Mouse (Mus musculus): ENCODE results near the gene Nucb2.

Nucb2 gene

DNA sequence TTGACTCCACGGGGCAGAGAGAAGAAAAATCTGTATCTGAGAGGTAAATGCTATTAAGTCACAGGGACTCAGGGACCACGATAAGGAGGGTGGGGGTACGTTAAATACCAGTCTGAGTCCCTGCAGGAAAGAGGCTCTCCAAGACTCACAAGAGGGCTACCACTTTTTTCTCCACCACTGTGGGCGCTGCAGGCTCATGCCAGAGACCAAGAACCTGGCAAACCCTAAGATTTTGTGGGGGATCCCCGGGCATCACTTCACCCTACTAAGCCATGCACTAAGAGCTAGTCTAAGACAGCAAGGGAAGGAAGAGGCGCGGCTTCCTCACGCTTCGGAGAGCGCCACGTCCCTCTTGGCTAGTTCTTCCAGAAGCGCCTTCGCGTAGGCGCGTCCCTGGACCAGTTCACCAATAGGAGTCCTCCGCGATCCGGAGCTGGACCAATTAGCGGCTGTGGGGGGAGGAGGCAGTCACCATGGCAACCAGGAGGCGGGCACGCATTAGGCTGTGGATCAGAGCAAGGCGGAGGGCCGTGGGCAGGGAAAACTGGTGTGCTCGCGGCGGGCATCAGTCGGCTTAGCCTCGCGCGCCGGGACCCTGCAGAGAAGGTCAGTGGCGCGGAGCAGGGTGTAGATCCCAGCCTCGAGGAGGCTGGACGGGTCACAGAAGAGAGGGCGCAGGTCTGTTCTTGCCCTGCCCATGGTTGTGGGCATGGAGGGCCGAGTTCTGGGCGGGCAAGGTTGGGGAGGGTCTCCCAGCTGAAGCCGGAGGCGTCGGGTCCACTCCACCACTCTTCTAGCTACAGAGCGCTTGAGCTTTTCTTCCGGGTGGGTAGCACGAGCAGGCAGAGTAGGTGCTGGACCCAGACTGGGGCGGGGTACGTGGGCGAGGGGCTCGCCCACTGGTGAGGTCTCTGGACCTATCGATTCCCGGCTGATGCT, at the start of gene Nucb2:
TSS of gene Nucb2 (plus strand) at position 491 of the 939 bp plus-strand sequence.
- peak; percentile 98 for DNase-seq

- no peak for DNase-seq
Observed at GRCm38 (mm10) chr7:116456964-116457363, 47.2 kb upstream of the Nucb2 start.

DNA sequence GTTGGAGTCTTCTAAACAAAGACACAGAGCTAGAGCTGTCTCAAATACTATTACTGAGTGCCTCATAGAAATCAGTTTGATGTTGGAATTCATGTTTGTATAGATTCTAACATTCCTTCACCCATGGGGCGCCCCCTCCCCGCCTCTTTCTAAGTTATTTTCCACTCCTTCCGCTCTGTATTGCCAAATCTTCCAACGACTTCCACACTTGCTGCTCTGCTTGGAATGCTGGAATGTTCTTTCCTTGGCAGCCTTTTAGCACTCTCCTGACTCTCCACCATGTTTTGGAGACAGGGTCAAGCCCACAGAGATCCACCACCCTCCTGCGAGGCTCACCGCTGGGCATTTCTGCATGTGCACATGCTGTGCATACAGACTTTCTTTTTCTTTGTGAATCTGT, 46.8 kb upstream of the Nucb2 start:
- no peak for DNase-seq

DNA sequence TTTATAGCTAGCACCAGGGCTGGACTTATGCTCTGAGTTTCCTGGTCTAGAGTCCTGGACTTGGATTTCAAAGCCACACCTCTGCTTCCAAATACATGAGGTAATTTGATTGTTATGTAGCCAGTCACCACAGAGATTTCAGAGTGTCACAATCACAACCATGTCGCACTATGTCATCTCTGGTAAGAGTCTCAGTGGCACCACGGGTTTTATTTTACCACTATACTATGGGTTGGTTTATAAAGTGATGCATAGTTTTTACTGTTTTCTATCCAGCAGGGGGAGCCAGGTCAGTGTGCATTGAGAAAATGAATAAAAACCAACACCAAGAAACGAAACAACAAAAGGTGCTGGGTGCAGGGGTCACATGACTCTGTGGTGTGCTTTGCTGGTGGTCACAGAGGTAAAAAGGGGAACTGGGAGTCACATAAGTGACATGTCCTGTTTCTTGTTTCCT, 45.2 kb upstream of the Nucb2 start:
- peak in 1 of 2 experiments; percentile 7 for DNase-seq

GRCm38 (mm10) chr7:116462114-116462513, 42.1 kb upstream of the Nucb2 start:
- DNase-seq, result no peak

DNA sequence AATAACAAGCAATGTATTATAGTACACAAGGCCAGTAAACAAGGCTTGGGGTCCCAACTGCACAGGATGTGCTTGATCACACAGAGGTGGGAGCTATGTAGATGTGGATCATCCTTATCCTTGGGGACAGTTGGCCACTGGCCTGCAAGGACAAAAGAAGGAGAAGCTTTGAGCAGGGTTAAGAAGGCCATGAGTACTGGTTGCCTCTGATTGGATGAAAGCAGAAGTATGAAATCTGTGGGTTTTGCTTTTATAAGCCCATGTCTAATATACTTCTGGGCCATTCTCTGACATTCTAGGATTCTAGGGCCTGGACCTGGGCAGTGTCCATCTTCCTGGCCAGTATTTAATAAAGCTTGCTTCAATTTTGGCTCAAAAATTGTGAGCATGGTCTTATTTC, 28.3 kb upstream of the Nucb2 start:
- DNase-seq, result no peak

DNA sequence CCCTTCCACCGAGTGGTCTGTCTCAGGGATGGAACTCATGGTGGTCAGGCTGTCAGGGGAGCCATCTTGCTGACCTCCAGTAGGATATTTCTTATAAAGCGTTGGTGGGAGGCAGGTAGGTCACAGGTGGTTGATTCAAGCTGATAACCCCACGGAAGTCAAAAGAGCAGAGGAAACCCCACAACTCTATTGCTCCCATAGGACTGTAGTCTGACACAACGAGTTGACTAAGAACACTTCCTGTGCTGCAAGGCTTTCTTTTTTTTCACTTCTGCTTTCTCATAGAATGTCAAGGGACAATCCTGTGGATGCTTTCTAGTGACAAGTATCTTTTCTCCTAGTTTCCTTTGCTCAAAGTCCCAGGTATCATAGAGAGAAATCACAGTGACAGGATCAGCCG, 27.9 kb upstream of the Nucb2 start:
- DNase-seq, result no peak

DNA sequence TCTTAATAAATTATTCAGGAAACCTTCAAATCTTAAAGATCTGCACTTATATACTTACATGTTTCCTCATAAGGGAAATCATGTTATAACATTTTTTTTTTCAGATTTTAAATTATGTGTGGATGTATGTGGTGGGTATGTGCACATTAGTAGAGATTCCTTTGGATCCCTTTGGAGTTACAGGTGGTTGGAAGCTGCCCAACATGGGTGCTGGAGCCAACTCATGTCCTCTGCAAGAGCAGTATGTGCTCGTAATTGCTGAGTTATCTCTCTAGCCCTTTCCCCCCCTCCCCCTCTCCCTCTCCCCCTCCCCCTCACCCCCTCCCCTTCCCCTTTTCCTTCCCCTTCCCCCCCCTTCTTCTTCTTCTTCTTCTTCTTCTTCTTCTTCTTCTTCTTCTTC, 21.1 kb upstream of the Nucb2 start:
- DNase-seq, result peak; percentile 13 to 14

GRCm38 (mm10) chr7:116483782-116484181, 20.4 kb upstream of the Nucb2 start:
- no peak for DNase-seq

DNA sequence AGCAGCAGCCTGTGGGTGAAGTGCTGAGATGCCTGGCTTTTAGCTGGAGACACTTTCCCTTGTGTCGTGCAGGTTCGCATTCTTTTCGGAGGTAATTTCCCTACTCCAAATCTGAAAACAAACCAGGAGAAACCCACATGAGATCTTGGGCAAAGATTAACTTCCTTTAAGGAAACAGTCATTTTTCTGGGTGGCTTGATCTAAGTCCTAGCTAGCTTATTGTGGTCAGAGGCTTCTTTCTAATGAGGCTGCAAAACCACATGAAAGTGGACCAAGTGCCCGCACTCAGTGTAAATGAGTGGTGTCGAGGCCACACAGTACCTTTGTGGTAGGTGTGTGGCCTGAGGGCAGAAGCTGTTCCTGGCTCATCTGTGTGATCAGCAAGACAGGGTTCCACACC, 20.0 kb upstream of the Nucb2 start:
- no peak for DNase-seq

- no peak for DNase-seq
Observed at GRCm38 (mm10) chr7:116485062-116485601, 19.0 kb upstream of the Nucb2 start.

DNA sequence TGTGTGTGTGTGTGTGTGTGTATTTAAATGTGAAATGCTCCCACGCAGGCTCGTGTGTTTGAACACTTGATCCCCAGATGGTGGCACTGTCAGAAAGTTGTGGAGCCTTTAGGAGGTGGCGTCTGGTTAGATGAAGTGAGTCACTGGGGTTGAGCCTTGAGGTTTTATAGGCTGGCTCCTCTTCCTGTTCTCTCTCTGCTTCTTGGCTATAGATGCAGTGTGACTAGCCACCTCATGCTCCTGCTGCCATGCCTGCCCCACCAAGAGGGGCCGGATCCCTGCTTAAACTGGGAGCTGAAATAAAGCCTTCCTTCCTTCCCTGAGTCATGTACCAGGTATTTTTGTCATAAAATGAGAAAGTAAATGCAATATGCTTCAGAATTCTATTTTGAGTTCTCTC, 13.1 kb upstream of the Nucb2 start:
- DNase-seq, result no peak

GRCm38 (mm10) chr7:116493267-116494003, 10.7 kb upstream of the Nucb2 start:
- DNase-seq, result no peak

- no peak for DNase-seq
Observed at GRCm38 (mm10) chr7:116494618-116495017, 9.6 kb upstream of the Nucb2 start.

- DNase-seq, result no peak
Observed at GRCm38 (mm10) chr7:116496760-116497159, 7.4 kb upstream of the Nucb2 start.

- DNase-seq, result no peak
Observed at GRCm38 (mm10) chr7:116504818-116505170, 625 bp downstream of the Nucb2 start.

GRCm38 (mm10) chr7:116514030-116514429, 9.9 kb downstream of the Nucb2 start:
- DNase-seq, result no peak

- DNase-seq, result no peak
Observed at GRCm38 (mm10) chr7:116514546-116514945, 10.4 kb downstream of the Nucb2 start.

GRCm38 (mm10) chr7:116515059-116515458, 10.9 kb downstream of the Nucb2 start:
- DNase-seq, result no peak

DNA sequence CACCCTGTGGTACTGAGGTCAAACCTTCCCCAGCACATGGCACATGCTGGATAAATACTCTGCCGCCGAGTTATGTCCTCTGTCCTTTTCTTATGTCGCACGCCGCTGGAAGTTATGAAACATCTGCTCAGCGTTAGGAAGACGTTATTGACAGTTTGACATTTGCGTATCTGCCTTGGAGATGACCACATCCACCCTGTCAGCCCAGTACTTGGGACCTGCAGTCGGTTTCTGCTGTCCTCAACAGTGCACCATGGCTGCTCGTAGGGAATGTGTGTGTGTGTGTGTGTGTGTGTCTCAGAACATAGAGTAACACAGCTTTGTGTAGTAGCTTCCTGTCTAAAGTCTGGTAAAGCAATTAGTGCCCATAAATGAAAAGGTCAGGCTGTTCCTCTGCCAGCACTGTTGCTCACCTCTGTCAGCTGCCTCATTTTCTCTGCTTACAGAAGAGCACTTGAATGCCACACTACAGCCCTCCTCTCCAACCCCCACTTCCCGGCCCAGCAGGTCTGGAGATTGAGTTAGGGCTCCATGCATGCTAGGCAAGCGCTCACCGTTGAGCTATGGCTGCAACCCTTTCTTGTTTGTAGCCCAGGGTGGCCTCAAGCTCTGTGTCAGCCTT, 11.5 kb downstream of the Nucb2 start:
- DNase-seq, result no peak

DNA sequence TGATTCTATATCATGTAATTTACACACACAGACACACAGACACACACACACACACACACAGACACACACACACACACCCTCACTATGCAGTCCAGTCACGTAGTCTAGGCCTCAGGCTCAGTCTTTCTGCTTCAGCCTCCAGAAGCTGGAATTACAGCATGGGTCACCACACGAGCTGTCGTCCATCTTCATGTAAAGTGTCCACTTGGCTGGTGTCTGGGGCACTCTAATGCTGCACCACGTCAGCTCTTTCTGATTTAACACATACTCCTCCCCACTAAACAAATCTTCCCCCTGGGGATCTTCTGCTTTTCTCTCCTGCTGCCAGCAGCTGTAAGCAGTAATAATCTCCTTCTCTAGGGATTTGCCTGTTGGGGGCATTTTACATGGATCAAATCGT, 13.1 kb downstream of the Nucb2 start:
- no peak for DNase-seq

DNA sequence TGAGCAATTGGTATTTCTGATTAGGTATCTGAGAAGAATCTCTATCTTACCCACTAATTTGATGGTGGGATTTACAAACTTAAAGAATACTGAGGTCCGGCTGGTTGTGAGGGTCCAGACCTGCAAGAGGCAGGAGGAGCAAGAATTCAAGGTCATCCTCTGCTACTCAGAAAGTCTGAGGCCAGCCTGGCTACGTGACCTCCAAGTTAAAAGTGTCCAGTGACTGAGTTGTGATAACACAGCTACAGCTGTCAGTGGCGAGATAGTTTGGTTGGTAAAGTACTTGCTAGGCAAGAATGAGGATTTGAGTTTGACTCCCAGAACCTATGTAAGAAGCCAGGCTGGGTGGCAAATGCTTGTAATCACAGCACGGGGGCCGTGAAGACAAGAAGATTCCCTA, 14.0 kb downstream of the Nucb2 start:
- DNase-seq, result no peak

GRCm38 (mm10) chr7:116519805-116520204, 15.6 kb downstream of the Nucb2 start:
- DNase-seq, result no peak

All from cerebellum, postnatal 36 days (tissue).